Mouse (Mus musculus): ENCODE measurements around the gene Gm10428. TPM values are rescaled to one million over a fixed set of nuclear protein-coding genes. Genes with fewer than 3 reads are reported as not detected.
A peak's percentile ranks its signal among the peaks of the same experiment; 100 is the strongest.

The Gm10428 gene
- not detected for polyA plus RNA-seq (2012; fragmentation: generic; extraction: Trizol)
- long read RNA-seq, experiment 1, result 0 reads
- long read RNA-seq, experiment 2, result 0 reads

DNA sequence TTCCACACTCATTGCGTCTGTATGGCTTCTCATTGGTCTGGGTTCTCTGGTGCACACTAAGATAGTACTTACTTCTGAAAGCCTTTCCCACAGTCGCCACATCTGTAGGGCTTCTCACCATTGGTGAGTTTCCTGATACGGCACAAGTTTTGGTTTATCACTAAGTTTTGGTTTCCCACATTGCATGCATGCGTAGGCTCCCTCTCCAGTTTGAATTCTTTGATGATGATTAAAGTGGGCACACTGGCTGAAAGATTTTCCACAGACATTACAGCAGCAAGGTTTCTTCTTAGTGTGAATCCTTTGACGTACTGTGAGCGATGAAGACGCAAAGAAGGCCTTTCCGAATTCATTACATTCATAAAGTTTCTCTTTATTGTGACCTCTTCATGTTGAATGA is at the start of gene Gm10428:
TSS of gene Gm10428 (plus strand) at position 321 of the 400 bp plus-strand sequence.
- Histone ChIP-seq H3K79me3 (ENCODE audit: low read depth) (no peaks in the 10 kb centered on the region), H3K36me3 (ENCODE audit: control insufficient read depth, insufficient read depth) (no peaks in the 10 kb centered on the region), H3K27me3 (ENCODE audit: control insufficient read depth, insufficient read depth, insufficient read length) (no peaks in the 10 kb centered on the region), H3K79me2 (ENCODE audit: control insufficient read depth, insufficient read depth) (no peaks in the 10 kb centered on the region), H3ac (ENCODE audit: control insufficient read depth, insufficient read length, low read depth) (no peak within 1 kb of the TSS), H3K4me3 (ENCODE audit: insufficient read depth, poor library complexity, severe bottlenecking) (no peak within 1 kb of the TSS)
- no peak for TF ChIP-seq CTCF (IDR thresholded peaks at IDR 0.05; ENCODE audit: control insufficient read depth, insufficient read depth, insufficient read length)
- TF ChIP-seq FOSL1 (IDR thresholded peaks at IDR 0.05; ENCODE audit: insufficient read depth, low read length, poor library complexity, severe bottlenecking), result no peak
- TF ChIP-seq USF1 (IDR thresholded peaks at IDR 0.05; ENCODE audit: low read depth), result no peak
- TF ChIP-seq MYOD1 (IDR thresholded peaks at IDR 0.05; ENCODE audit: control insufficient read depth, insufficient read length, low read depth), result no peak
- TF ChIP-seq MAX (IDR thresholded peaks at IDR 0.05), result no peak
- no peak for TF ChIP-seq MYOG (IDR thresholded peaks at IDR 0.05; ENCODE audit: control insufficient read depth, extremely low read depth, insufficient read length)
- no peak for TF ChIP-seq CEBPB (IDR thresholded peaks at IDR 0.05; ENCODE audit: low read depth)

DNA sequence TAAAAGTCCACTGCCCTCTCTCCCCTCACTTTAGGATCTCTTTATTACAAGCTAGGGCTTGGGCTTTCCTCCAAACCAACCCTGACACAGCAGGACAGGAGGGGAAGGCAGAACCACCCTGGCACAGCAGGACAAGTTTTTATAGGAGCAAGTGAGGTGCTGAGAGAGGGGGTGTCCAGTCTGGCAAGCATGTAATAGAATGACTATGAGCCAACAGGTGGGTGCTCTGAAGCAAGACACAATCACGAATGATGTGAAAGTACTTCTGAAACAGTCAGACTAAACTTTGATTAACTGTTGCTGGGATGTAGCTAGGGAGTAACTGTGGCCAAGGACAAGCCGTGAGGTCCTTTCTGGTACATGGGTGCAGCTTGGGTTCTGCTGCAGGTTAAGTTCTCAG is 46.8 kb upstream of the Gm10428 start:
- no peak overlapping the region for H3ac ChIP-seq (ENCODE audit: control insufficient read depth, insufficient read length, low read depth)
- no peaks in the 10 kb centered on the region for H3K79me2 ChIP-seq (ENCODE audit: control insufficient read depth, insufficient read depth)
- H3K4me3 ChIP-seq (ENCODE audit: insufficient read depth, poor library complexity, severe bottlenecking), result no peak overlapping the region
- H3K79me3 ChIP-seq (ENCODE audit: low read depth), result no peaks in the 10 kb centered on the region
- no peaks in the 10 kb centered on the region for H3K36me3 ChIP-seq (ENCODE audit: control insufficient read depth, insufficient read depth)
- H3K27me3 ChIP-seq (ENCODE audit: control insufficient read depth, insufficient read depth, insufficient read length), result no peaks in the 10 kb centered on the region
- TF ChIP-seq CTCF (IDR thresholded peaks at IDR 0.05; ENCODE audit: control insufficient read depth, insufficient read depth, insufficient read length) (no peak), FOSL1 (IDR thresholded peaks at IDR 0.05; ENCODE audit: insufficient read depth, low read length, poor library complexity, severe bottlenecking) (no peak), CEBPB (IDR thresholded peaks at IDR 0.05; ENCODE audit: low read depth) (no peak), MYOG (IDR thresholded peaks at IDR 0.05; ENCODE audit: control insufficient read depth, extremely low read depth, insufficient read length) (no peak), MYOD1 (IDR thresholded peaks at IDR 0.05; ENCODE audit: control insufficient read depth, insufficient read length, low read depth) (no peak), MAX (IDR thresholded peaks at IDR 0.05) (no peak), USF1 (IDR thresholded peaks at IDR 0.05; ENCODE audit: low read depth) (no peak)

GRCm38 (mm10) chr11:62708252-62708651 is 44.6 kb upstream of the Gm10428 start:
- no peaks in the 10 kb centered on the region for H3K27me3 ChIP-seq (ENCODE audit: control insufficient read depth, insufficient read depth, insufficient read length)
- no peaks in the 10 kb centered on the region for H3K79me2 ChIP-seq (ENCODE audit: control insufficient read depth, insufficient read depth)
- TF ChIP-seq USF1 (IDR thresholded peaks at IDR 0.05; ENCODE audit: low read depth), result no peak
- no peaks in the 10 kb centered on the region for H3K79me3 ChIP-seq (ENCODE audit: low read depth)
- H3K36me3 ChIP-seq (ENCODE audit: control insufficient read depth, insufficient read depth), result peaks cover 6% of the 10 kb centered on the region
- H3K4me3 ChIP-seq (ENCODE audit: insufficient read depth, poor library complexity, severe bottlenecking), result no peak overlapping the region
- H3ac ChIP-seq (ENCODE audit: control insufficient read depth, insufficient read length, low read depth), result no peak overlapping the region

- Histone ChIP-seq H3K36me3 (ENCODE audit: control insufficient read depth, insufficient read depth) (peaks cover 12% of the 10 kb centered on the region), H3K79me2 (ENCODE audit: control insufficient read depth, insufficient read depth) (no peaks in the 10 kb centered on the region), H3K79me3 (ENCODE audit: low read depth) (no peaks in the 10 kb centered on the region), H3ac (ENCODE audit: control insufficient read depth, insufficient read length, low read depth) (no peak overlapping the region), H3K4me3 (ENCODE audit: insufficient read depth, poor library complexity, severe bottlenecking) (no peak overlapping the region), H3K27me3 (ENCODE audit: control insufficient read depth, insufficient read depth, insufficient read length) (no peaks in the 10 kb centered on the region)
- TF ChIP-seq CEBPB (IDR thresholded peaks at IDR 0.05; ENCODE audit: low read depth), result no peak
- no peak for TF ChIP-seq USF1 (IDR thresholded peaks at IDR 0.05; ENCODE audit: low read depth)
- TF ChIP-seq CTCF (IDR thresholded peaks at IDR 0.05; ENCODE audit: control insufficient read depth, insufficient read depth, insufficient read length), result no peak
- TF ChIP-seq MYOG (IDR thresholded peaks at IDR 0.05; ENCODE audit: control insufficient read depth, extremely low read depth, insufficient read length), result no peak
- no peak for TF ChIP-seq MAX (IDR thresholded peaks at IDR 0.05)
- TF ChIP-seq FOSL1 (IDR thresholded peaks at IDR 0.05; ENCODE audit: insufficient read depth, low read length, poor library complexity, severe bottlenecking), result no peak
Observed at GRCm38 (mm10) chr11:62710657-62711056, 42.2 kb upstream of the Gm10428 start.

- peaks cover 1% of the 10 kb centered on the region for H3K79me3 ChIP-seq (ENCODE audit: low read depth)
- peaks cover 16% of the 10 kb centered on the region for H3K36me3 ChIP-seq (ENCODE audit: control insufficient read depth, insufficient read depth)
- H3K27me3 ChIP-seq (ENCODE audit: control insufficient read depth, insufficient read depth, insufficient read length), result no peaks in the 10 kb centered on the region
- no peak for TF ChIP-seq MYOG (IDR thresholded peaks at IDR 0.05; ENCODE audit: control insufficient read depth, extremely low read depth, insufficient read length)
- no peak for TF ChIP-seq MYOD1 (IDR thresholded peaks at IDR 0.05; ENCODE audit: control insufficient read depth, insufficient read length, low read depth)
- TF ChIP-seq MAX (IDR thresholded peaks at IDR 0.05), result no peak
- no peak for TF ChIP-seq CEBPB (IDR thresholded peaks at IDR 0.05; ENCODE audit: low read depth)
- TF ChIP-seq USF1 (IDR thresholded peaks at IDR 0.05; ENCODE audit: low read depth), result no peak
- no peak for TF ChIP-seq CTCF (IDR thresholded peaks at IDR 0.05; ENCODE audit: control insufficient read depth, insufficient read depth, insufficient read length)
- no peak for TF ChIP-seq FOSL1 (IDR thresholded peaks at IDR 0.05; ENCODE audit: insufficient read depth, low read length, poor library complexity, severe bottlenecking)
- peaks cover 16% of the 10 kb centered on the region for H3K79me2 ChIP-seq (ENCODE audit: control insufficient read depth, insufficient read depth)
- H3ac ChIP-seq (ENCODE audit: control insufficient read depth, insufficient read length, low read depth), result no peak overlapping the region
- no peak overlapping the region for H3K4me3 ChIP-seq (ENCODE audit: insufficient read depth, poor library complexity, severe bottlenecking)
Observed at GRCm38 (mm10) chr11:62728276-62728675, 24.6 kb upstream of the Gm10428 start.

- Histone ChIP-seq H3K79me3 (ENCODE audit: low read depth) (peaks cover 1% of the 10 kb centered on the region), H3K4me3 (ENCODE audit: insufficient read depth, poor library complexity, severe bottlenecking) (peak within 1 kb of the TSS; percentile 56), H3K79me2 (ENCODE audit: control insufficient read depth, insufficient read depth) (peaks cover 16% of the 10 kb centered on the region), H3ac (ENCODE audit: control insufficient read depth, insufficient read length, low read depth) (peak within 1 kb of the TSS; percentile 81), H3K27me3 (ENCODE audit: control insufficient read depth, insufficient read depth, insufficient read length) (no peaks in the 10 kb centered on the region), H3K36me3 (ENCODE audit: control insufficient read depth, insufficient read depth) (peaks cover 5% of the 10 kb centered on the region)
- TF ChIP-seq MAX (IDR thresholded peaks at IDR 0.05), result no peak
- TF ChIP-seq MYOG (IDR thresholded peaks at IDR 0.05; ENCODE audit: control insufficient read depth, extremely low read depth, insufficient read length), result no peak
- TF ChIP-seq CEBPB (IDR thresholded peaks at IDR 0.05; ENCODE audit: low read depth), result no peak
- TF ChIP-seq USF1 (IDR thresholded peaks at IDR 0.05; ENCODE audit: low read depth), result no peak
- TF ChIP-seq MYOD1 (IDR thresholded peaks at IDR 0.05; ENCODE audit: control insufficient read depth, insufficient read length, low read depth), result no peak
- TF ChIP-seq FOSL1 (IDR thresholded peaks at IDR 0.05; ENCODE audit: insufficient read depth, low read length, poor library complexity, severe bottlenecking), result no peak
- no peak for TF ChIP-seq CTCF (IDR thresholded peaks at IDR 0.05; ENCODE audit: control insufficient read depth, insufficient read depth, insufficient read length)
Observed at GRCm38 (mm10) chr11:62731311-62732021, 21.4 kb upstream of the Gm10428 start, which contains the start of gene Zfp287. TSS of gene Zfp287 (minus strand) at chr11:62731905.
